Mouse (Mus musculus) megakaryocyte, embryonic 14.5 days (primary cell): ENCODE results near the gene Eef1akmt1. TPM values are rescaled to one million over a fixed set of nuclear protein-coding genes. Genes with fewer than 3 reads are reported as not detected.

Source experiments
- H3K27me3 ChIP-seq: replicated peaks from 2 replicates; pipeline ENCODE3; 2012; ENCODE audit warnings: inconsistent platforms
- H3K36me3 ChIP-seq: replicated peaks from 2 replicates; pipeline ENCODE3; 2012; ENCODE audit warnings: low read length, inconsistent platforms, mixed read lengths
- H3K4me1 ChIP-seq: 2 replicates; pipeline ENCODE4 v1.6.1; 2012; ENCODE audit warnings: inconsistent platforms
- H3K4me3 ChIP-seq: replicated peaks from 2 replicates; pipeline ENCODE3; 2012; ENCODE audit warnings: moderate library complexity, mild to moderate bottlenecking, inconsistent platforms
- H3K9me3 ChIP-seq: 2 replicates; pipeline ENCODE4 v1.6.1; 2012; ENCODE audit warnings: inconsistent platforms
- FLI1 ChIP-seq: IDR thresholded peaks from 2 replicates; pipeline ENCODE4 v1.6.1; 2012; ENCODE audit warnings: low read length, inconsistent platforms, mixed read lengths
- GATA1 ChIP-seq: IDR thresholded peaks from 3 replicates; pipeline ENCODE4 v1.6.1; 2012; ENCODE audit warnings: mixed read lengths, low read length, inconsistent platforms, borderline replicate concordance
- polyA plus RNA-seq: library from polyadenylated mRNA; stranded (reverse); fragments of >175 nt; gene quantifications from 2 replicates; pipeline ENCODE4 v1.2.3, GENCODE M21; 2012; ENCODE audit warnings: low replicate concordance; ENCODE audit not compliant: insufficient read depth

The Eef1akmt1 gene
- polyA plus RNA-seq, 1 experiment: 2.2 TPM

DNA sequence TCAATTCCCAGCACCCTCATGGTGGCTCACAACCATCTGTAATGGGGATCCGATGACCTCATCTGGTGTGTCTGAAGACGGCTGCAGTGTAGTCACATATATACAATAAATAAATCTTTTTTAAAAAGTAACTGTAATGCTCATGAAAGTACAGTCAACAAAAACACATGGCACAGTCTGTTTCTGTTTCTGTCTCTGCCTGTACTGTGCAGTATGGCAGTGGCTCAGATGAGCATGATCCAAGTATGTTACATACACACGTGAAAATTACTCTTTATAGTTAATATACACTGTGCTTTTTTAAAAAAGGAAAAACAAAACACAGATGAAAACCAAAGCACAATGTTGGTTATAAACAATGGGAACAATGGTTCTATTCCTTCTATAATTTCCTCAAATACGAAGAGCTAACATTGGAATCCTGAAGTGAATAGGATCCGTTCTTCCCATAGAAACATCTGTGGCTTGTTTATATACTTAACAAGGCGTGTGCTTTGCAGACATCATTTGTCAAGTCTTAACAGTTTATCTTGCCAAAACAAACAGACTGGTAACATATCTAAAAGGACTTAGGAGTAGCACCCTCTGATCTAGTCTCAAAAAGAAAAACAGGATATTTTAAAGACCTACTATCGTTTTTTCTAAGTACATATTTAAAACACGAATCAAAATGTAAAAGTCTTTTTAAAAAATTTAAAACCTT, 35.4 kb upstream of the Eef1akmt1 start:
- Histone ChIP-seq H3K9me3 (no peaks in the 10 kb centered on the region), H3K27me3 (no peaks in the 10 kb centered on the region), H3K4me1 (peaks cover 18% of the 10 kb centered on the region), H3K36me3 (peaks cover 66% of the 10 kb centered on the region), H3K4me3 (no peak overlapping the region)
- TF ChIP-seq FLI1 (no peak), GATA1 (no peak)

DNA sequence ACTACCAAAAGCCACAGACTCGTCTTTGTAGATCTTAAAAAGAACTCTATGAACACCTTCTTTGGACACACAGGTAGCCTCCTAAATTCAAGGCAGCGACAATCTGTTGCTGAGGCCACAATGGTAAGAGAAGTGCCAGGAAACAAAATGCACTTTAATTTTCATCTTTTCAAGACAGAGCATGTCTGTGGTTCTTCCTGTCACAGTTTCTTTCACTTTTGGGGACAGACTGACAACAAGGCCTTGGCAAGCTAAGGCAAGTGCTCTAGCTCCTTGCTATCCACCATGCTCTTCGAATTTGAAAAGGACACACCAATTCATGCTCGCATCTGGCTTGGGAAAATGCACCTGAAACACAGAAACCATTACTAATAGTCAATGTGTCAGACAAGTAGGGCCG, 21.9 kb upstream of the Eef1akmt1 start:
- peaks cover 92% of the 10 kb centered on the region for H3K36me3 ChIP-seq
- peaks cover 11% of the 10 kb centered on the region for H3K4me1 ChIP-seq
- TF ChIP-seq FLI1 (no peak), GATA1 (no peak)
- no peaks in the 10 kb centered on the region for H3K9me3 ChIP-seq
- H3K4me3 ChIP-seq: no peak overlapping the region
- no peaks in the 10 kb centered on the region for H3K27me3 ChIP-seq

DNA sequence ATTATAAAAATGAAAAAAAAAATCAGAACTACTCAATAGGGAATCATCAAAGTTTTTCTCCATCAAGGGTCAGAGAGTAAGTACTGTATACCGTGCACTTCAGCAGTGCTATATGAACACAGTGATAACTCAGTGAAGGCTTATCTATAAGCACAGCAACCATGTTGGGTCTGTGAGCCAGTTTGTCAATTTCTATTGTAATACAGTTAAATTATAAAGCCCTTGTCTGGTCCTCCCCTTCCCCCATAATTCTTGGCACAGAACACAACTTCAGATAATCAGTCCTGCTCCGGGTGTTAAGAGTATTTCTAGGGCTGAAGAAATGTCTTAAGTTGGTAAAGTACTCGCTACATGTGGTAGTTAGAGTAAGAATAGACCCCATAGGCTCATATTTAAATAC, 20.4 kb upstream of the Eef1akmt1 start:
- peaks cover 11% of the 10 kb centered on the region for H3K4me1 ChIP-seq
- H3K4me3 ChIP-seq: no peak overlapping the region
- H3K9me3 ChIP-seq: no peaks in the 10 kb centered on the region
- peaks cover 94% of the 10 kb centered on the region for H3K36me3 ChIP-seq
- no peaks in the 10 kb centered on the region for H3K27me3 ChIP-seq
- TF ChIP-seq GATA1: no peak
- no peak for TF ChIP-seq FLI1

DNA sequence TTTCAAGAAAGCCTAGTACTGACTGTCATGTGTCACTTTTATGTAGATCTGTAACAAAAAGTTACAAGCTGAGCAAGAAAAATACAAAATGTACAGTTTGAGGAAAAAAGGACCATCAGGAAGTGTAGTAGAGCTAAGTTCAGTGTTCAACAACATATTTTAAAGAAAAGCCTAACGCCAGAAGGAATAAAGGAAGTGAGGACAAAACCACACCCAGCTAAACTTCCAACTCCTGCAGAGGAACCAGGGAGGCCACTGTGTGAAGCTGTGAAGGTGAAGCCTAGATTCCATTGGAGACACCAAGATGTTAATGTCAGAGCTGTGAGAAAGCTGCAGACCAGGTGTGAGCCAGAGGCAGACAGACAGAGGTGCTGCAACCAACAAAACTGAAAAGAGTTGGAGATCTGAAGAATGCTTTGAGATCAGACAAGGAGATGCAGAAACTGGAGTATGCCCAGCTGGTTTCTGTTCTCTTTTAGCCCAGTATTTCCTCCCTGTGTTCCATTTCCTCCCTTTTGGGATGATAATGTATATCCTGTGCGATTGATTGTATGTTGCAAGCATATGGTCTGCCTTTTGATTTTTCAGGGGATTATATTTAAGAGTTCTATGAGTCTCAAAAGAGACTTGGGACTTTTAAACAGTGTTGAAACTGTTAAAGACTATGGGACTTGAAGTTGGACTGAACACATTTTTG, 5.1 kb upstream of the Eef1akmt1 start:
- no peak overlapping the region for H3K4me3 ChIP-seq
- peaks cover 9% of the 10 kb centered on the region for H3K9me3 ChIP-seq
- no peaks in the 10 kb centered on the region for H3K27me3 ChIP-seq
- TF ChIP-seq FLI1: no peak
- TF ChIP-seq GATA1: no peak
- H3K4me1 ChIP-seq: peaks cover 9% of the 10 kb centered on the region; the same call in 1 of the 2 replicates
- H3K36me3 ChIP-seq: peaks cover 54% of the 10 kb centered on the region

DNA sequence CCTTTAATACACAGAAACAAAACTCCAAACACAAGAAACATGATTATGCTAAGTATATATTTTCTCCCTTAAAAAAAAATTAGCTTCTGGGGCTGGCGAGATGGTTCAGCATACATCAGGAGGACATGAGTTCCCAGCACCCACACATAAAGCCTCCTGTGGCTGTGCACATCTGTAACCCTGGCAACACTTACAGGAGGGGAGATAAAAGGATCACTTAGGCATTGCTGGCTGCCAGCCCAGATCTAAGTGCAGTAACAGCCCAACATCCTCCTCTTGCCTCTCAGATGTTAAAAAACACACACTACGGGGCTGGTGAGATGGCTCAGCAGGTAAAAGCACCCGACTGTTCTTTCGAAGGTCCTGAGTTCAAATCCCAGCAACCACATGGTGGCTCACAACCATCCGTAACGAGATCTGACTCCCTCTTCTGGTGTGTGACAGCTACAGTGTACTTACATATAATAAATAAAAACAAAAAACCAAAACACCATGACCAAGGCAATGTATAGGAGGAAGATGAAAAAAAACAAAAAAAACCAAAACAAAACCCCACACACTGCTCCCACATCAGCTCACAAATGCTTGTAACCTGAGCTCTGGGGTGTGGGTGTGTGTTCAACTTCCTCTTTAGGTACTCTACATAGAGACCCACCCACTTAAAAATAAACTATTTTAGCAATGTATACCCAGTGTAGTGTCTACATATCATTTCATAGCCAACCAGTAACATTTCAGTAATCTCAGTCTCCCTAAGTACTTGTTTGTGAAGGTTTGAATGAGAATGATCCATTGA, 3.6 kb upstream of the Eef1akmt1 start:
- H3K9me3 ChIP-seq: peaks cover 9% of the 10 kb centered on the region
- no peaks in the 10 kb centered on the region for H3K27me3 ChIP-seq
- H3K4me1 ChIP-seq: peaks cover 18% of the 10 kb centered on the region
- H3K4me3 ChIP-seq: no peak overlapping the region
- peaks cover 39% of the 10 kb centered on the region for H3K36me3 ChIP-seq
- TF ChIP-seq GATA1 (no peak), FLI1 (no peak)

DNA sequence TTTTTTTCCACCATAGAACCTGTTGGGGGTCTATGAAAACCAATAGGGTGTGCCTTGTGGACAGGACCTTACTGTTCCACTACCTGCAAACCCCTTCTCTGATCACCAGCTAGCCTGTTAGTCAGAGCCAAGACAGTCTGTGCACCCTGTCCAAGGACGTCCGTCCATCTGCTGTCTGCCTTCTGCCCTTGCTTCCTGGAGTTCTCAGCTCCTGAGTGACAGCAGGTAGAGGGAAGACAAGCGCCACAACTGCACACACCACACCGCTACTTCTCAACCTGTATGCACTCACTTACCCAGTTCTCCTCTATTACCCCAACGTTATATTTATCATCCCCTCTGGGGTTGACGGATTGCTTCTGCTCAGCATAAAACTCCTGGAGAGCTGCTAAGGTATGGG, 5.8 kb downstream of the Eef1akmt1 start:
- no peak overlapping the region for H3K4me3 ChIP-seq
- H3K36me3 ChIP-seq: peaks cover 33% of the 10 kb centered on the region

GRCm38 (mm10) chr14:57556922-57557321, 14.5 kb downstream of the Eef1akmt1 start:
- Histone ChIP-seq H3K4me3 (no peak overlapping the region), H3K36me3 (peaks cover 48% of the 10 kb centered on the region), H3K9me3 (no peaks in the 10 kb centered on the region), H3K27me3 (no peaks in the 10 kb centered on the region), H3K4me1 (no peaks in the 10 kb centered on the region; the same call in 1 of the 2 replicates)
- no peak for TF ChIP-seq GATA1
- no peak for TF ChIP-seq FLI1

More for the DNA sequence above, 5.8 kb downstream of the Eef1akmt1 start:
- Histone ChIP-seq H3K9me3 (no peaks in the 10 kb centered on the region), H3K4me1 (peaks cover 11% of the 10 kb centered on the region), H3K27me3 (no peaks in the 10 kb centered on the region)
- TF ChIP-seq GATA1 (no peak), FLI1 (no peak)

- Histone ChIP-seq H3K4me1 (no peaks in the 10 kb centered on the region; the same call in 1 of the 2 replicates), H3K36me3 (peaks cover 44% of the 10 kb centered on the region), H3K4me3 (no peak overlapping the region), H3K9me3 (no peaks in the 10 kb centered on the region), H3K27me3 (no peaks in the 10 kb centered on the region)
- no peak for TF ChIP-seq GATA1
- TF ChIP-seq FLI1: no peak
These were observed 15.8 kb downstream of the Eef1akmt1 start for GRCm38 (mm10) chr14:57555471-57556070.

DNA sequence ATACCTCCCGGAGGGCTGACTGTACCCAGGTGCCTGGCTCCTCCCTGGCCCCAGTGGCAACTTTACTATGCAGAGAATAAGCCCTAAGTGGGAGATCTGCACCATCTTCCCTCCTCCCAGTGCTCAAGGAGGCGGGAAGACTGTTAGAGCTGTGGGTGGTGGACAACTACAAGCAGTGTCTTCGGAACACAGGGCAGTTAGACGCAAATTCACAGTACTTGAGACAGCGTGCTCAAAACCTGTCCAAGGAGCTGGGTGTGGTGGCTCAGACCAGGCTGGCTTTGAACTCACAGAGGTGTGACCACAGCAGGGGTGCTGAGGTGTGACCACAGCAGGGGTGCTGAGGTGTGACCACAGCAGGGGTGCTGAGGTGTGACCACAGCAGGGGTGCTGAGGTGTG, 17.0 kb downstream of the Eef1akmt1 start:
- no peak for TF ChIP-seq GATA1
- no peak for TF ChIP-seq FLI1
- Histone ChIP-seq H3K27me3 (no peaks in the 10 kb centered on the region), H3K36me3 (peaks cover 47% of the 10 kb centered on the region)

More for the DNA sequence above, 17.0 kb downstream of the Eef1akmt1 start:
- Histone ChIP-seq H3K9me3 (no peaks in the 10 kb centered on the region), H3K4me3 (no peak overlapping the region), H3K4me1 (no peaks in the 10 kb centered on the region; the same call in 1 of the 2 replicates)
